Mouse (Mus musculus): ENCODE results near the gene Ccr4. TPM values are rescaled to one million over a fixed set of nuclear protein-coding genes. Genes with fewer than 3 reads are reported as not detected.

The Ccr4 gene
- polyA plus RNA-seq, 1 experiment: 1.1 TPM

DNA sequence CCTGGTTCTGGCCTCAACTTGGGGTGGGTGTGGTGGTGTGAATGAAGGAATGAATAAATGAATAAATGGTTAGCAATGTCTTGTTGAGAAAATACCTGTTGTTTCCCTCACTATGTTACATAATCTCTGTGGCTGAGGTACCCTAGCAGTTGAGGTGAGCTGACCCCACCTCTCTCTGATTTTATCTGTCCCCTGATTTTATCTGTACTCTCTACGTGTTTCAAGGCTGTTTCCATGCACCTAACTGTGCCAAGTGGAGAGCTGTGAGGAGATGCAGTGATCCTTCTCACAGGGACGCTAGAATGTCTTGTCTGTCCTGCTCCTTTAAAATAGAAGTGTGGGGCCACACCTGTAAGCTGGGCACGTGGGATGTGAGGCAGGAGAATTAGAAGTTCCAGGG is 46.3 kb downstream of the Ccr4 start:
- 81% methylated on average over 3 of the region's 3 CpGs for WGBS
- Histone ChIP-seq H3K27ac (ENCODE audit: insufficient read depth, low read depth, low read length) (no peak overlapping the region), H3K36me3 (ENCODE audit: control insufficient read depth, insufficient read depth, low read length) (peaks cover 28% of the 10 kb centered on the region), H3K27me3 (ENCODE audit: control insufficient read depth, insufficient read depth, low read length) (no peaks in the 10 kb centered on the region), H3K4me3 (ENCODE audit: low read depth, low read length) (no peak overlapping the region), H3K4me1 (ENCODE audit: control insufficient read depth, insufficient read depth, insufficient read length, low read length) (no peaks in the 10 kb centered on the region)
- TF ChIP-seq POLR2A (IDR thresholded peaks at IDR 0.05; ENCODE audit: low read depth, low read length) (no peak), CTCF (IDR thresholded peaks at IDR 0.05; ENCODE audit: extremely low read depth, insufficient read length, insufficient replicate concordance, low read depth, low read length) (no peak)

DNA sequence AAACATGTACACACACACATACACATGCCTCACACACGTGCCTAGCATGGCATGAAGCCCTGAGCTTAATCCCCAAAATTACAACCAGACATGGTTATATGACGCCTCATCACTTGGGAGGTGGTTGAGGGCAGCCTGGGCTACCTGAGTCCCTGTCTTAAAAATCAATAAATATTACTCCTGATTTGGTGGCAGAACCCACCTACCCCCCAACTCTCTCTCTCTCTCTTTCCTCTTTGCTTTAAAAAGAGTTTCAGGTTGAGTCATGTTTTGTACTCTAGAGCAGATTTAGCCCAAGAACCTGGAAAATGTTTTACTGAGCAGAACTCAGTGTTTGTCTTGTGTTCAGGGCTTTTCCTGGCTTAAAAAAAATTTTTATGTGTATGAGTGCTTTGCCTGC is 49.3 kb downstream of the Ccr4 start:
- H3K27ac ChIP-seq (ENCODE audit: insufficient read depth, low read depth, low read length): no peak overlapping the region
- H3K4me1 ChIP-seq (ENCODE audit: control insufficient read depth, insufficient read depth, insufficient read length, low read length): no peaks in the 10 kb centered on the region
- H3K36me3 ChIP-seq (ENCODE audit: control insufficient read depth, insufficient read depth, low read length): peaks cover 21% of the 10 kb centered on the region
- no peak overlapping the region for H3K4me3 ChIP-seq (ENCODE audit: low read depth, low read length)
- H3K27me3 ChIP-seq (ENCODE audit: control insufficient read depth, insufficient read depth, low read length): no peaks in the 10 kb centered on the region
- TF ChIP-seq CTCF (IDR thresholded peaks at IDR 0.05; ENCODE audit: extremely low read depth, insufficient read length, insufficient replicate concordance, low read depth, low read length) (no peak), POLR2A (IDR thresholded peaks at IDR 0.05; ENCODE audit: low read depth, low read length) (no peak)
- WGBS: 89% methylated on average over 2 of the region's 2 CpGs

DNA sequence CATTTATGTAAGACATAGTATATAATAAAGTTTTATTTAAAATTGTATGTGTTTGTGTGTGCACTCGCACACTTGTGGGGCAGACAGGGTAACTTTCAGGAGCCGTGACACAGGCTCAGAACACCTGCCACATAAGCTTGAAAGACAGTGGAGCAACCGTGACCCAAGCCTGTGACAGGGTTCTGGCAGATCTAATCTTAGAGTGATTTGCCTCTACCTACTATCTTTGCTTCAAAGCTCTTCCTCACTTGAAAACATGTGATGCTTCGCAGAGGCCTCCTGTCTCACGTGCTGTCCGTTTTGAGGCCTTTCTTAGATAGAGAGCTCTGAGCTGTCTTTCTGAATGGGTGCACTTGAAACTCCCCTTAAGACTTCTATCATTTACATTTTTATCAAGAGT is 52.3 kb downstream of the Ccr4 start:
- Histone ChIP-seq H3K27me3 (ENCODE audit: control insufficient read depth, insufficient read depth, low read length) (no peaks in the 10 kb centered on the region), H3K4me1 (ENCODE audit: control insufficient read depth, insufficient read depth, insufficient read length, low read length) (no peaks in the 10 kb centered on the region), H3K4me3 (ENCODE audit: low read depth, low read length) (no peak overlapping the region), H3K27ac (ENCODE audit: insufficient read depth, low read depth, low read length) (no peak overlapping the region), H3K36me3 (ENCODE audit: control insufficient read depth, insufficient read depth, low read length) (peaks cover 14% of the 10 kb centered on the region)
- TF ChIP-seq CTCF (IDR thresholded peaks at IDR 0.05; ENCODE audit: extremely low read depth, insufficient read length, insufficient replicate concordance, low read depth, low read length) (no peak), POLR2A (IDR thresholded peaks at IDR 0.05; ENCODE audit: low read depth, low read length) (no peak)
- WGBS: 95% methylated on average over 6 of the region's 6 CpGs

DNA sequence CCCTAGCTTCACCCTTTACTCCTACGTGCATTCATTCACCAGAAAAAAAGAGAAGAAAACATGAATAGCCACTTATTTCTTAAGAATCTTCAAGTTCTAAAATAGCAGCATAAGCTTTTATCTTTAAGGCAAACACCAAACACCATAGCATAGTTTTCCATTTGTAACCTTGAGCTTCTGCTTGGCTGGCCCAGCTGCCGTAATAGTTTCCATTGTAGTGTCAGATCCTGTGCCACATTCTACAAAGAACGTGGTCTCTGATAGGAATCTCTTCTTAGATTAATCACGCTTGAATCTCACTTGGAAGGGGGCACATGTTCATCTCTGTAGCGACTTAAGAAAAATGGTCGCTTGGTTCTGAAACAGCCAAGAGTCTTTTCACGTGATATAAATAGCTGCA is 53.1 kb downstream of the Ccr4 start:
- H3K36me3 ChIP-seq (ENCODE audit: control insufficient read depth, insufficient read depth, low read length): peaks cover 8% of the 10 kb centered on the region
- 88% methylated on average over 7 of the region's 7 CpGs for WGBS
- H3K27ac ChIP-seq (ENCODE audit: insufficient read depth, low read depth, low read length): no peak overlapping the region
- TF ChIP-seq CTCF (IDR thresholded peaks at IDR 0.05; ENCODE audit: extremely low read depth, insufficient read length, insufficient replicate concordance, low read depth, low read length) (no peak), POLR2A (IDR thresholded peaks at IDR 0.05; ENCODE audit: low read depth, low read length) (no peak)
- no peaks in the 10 kb centered on the region for H3K27me3 ChIP-seq (ENCODE audit: control insufficient read depth, insufficient read depth, low read length)
- H3K4me3 ChIP-seq (ENCODE audit: low read depth, low read length): no peak overlapping the region
- no peaks in the 10 kb centered on the region for H3K4me1 ChIP-seq (ENCODE audit: control insufficient read depth, insufficient read depth, insufficient read length, low read length)

DNA sequence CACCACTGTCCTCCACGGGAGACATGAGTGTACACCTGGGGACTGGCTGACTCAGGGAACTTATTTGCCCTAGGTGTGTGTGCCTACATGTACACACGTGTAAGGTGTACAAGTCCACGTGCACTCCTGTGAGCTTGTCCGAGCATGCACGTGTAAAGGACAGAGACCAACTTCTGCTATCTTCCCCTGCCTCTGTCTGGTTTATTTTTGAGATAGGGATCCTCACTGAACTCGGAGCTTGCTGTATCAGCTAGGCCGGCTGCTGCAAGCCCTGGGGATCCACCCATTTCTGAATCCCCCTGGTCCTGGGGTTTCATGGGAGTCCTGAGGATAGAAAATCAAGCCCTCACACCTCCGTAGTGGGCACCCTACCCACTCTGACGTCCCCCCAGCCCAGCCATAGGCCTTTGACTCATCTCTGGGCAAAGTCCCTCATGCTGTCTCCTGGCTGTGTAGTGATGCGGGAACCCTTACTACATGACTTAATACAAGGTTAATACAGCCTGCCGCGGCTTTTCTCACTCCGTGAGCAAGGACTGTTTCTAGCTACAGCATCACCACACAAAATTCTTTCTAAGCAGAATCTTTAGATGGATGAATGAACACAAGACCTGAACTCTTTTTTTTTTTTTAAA is 55.5 kb downstream of the Ccr4 start:
- Histone ChIP-seq H3K27me3 (ENCODE audit: control insufficient read depth, insufficient read depth, low read length) (no peaks in the 10 kb centered on the region), H3K27ac (ENCODE audit: insufficient read depth, low read depth, low read length) (no peak overlapping the region), H3K4me3 (ENCODE audit: low read depth, low read length) (no peak overlapping the region), H3K4me1 (ENCODE audit: control insufficient read depth, insufficient read depth, insufficient read length, low read length) (no peaks in the 10 kb centered on the region), H3K36me3 (ENCODE audit: control insufficient read depth, insufficient read depth, low read length) (no peaks in the 10 kb centered on the region; the same call in none of the 2 replicates)
- TF ChIP-seq CTCF (IDR thresholded peaks at IDR 0.05; ENCODE audit: extremely low read depth, insufficient read length, insufficient replicate concordance, low read depth, low read length): no peak
- 90% methylated on average over 13 of the region's 13 CpGs for WGBS

DNA sequence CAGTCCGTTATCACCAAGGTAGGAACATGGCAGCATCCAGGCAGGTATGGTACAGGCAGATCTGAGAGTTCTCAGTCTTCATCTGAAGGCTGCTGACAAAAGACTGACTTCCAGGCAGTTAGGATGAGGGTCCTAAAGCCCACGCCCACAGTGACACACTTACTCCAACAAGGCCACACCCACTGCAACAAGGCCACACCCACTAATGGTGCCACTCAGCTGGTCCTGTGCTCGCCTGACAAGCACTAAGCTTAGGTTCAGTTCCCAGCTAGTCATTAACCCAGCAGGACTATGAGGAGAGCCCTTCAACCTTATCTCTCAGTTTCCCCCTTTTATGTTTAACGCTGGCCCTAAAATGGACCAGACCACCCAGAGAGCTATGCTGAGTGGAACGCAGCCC is 56.0 kb downstream of the Ccr4 start:
- no peaks in the 10 kb centered on the region for H3K27me3 ChIP-seq (ENCODE audit: control insufficient read depth, insufficient read depth, low read length)
- TF ChIP-seq POLR2A (IDR thresholded peaks at IDR 0.05; ENCODE audit: low read depth, low read length): no peak
- no peak for TF ChIP-seq CTCF (IDR thresholded peaks at IDR 0.05; ENCODE audit: extremely low read depth, insufficient read length, insufficient replicate concordance, low read depth, low read length)
- no peak overlapping the region for H3K4me3 ChIP-seq (ENCODE audit: low read depth, low read length)
- no peaks in the 10 kb centered on the region for H3K4me1 ChIP-seq (ENCODE audit: control insufficient read depth, insufficient read depth, insufficient read length, low read length)
- no peak overlapping the region for H3K27ac ChIP-seq (ENCODE audit: insufficient read depth, low read depth, low read length)
- 90% methylated on average over 5 of the region's 5 CpGs for WGBS
- no peaks in the 10 kb centered on the region; the same call in none of the 2 replicates for H3K36me3 ChIP-seq (ENCODE audit: control insufficient read depth, insufficient read depth, low read length)

DNA sequence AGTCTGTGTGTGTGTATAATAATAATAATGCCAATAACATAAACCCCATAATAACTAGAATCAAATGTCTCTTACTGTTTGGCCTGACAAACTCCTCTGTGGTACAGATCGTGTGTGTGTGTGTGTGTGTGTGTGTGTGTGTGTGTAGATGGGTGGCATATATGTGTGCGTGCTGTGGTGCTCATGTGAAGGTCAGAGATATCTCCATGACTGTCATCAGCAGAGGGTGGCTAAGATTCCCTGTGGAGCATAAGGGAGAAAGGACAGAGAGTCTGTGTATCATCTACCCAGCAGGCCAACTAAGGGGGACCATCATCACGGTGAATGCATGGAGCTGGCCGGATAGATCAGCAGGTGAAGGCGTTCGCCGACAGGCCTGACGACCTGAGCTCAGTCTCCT is 57.8 kb downstream of the Ccr4 start:
- H3K36me3 ChIP-seq (ENCODE audit: control insufficient read depth, insufficient read depth, low read length): peaks cover 2% of the 10 kb centered on the region
- no peak overlapping the region for H3K4me3 ChIP-seq (ENCODE audit: low read depth, low read length)
- no peaks in the 10 kb centered on the region for H3K27me3 ChIP-seq (ENCODE audit: control insufficient read depth, insufficient read depth, low read length)
- TF ChIP-seq POLR2A (IDR thresholded peaks at IDR 0.05; ENCODE audit: low read depth, low read length) (no peak), CTCF (IDR thresholded peaks at IDR 0.05; ENCODE audit: extremely low read depth, insufficient read length, insufficient replicate concordance, low read depth, low read length) (no peak)
- no peaks in the 10 kb centered on the region for H3K4me1 ChIP-seq (ENCODE audit: control insufficient read depth, insufficient read depth, insufficient read length, low read length)
- WGBS: 90% methylated on average over 8 of the region's 8 CpGs
- H3K27ac ChIP-seq (ENCODE audit: insufficient read depth, low read depth, low read length): no peak overlapping the region
